Mouse (Mus musculus) activated CD4-positive, CD25-positive, alpha-beta regulatory T cell (primary cell): ENCODE measurements around the gene Slc26a9. TPM values are rescaled to one million over a fixed set of nuclear protein-coding genes. Genes with fewer than 3 reads are reported as not detected.

Experiments used
- polyA plus RNA-seq, 2 experiments: library from polyadenylated mRNA; unstranded; fragments of 100-300 nt; shearing (Covaris generic); gene quantifications; one replicate each; pipeline ENCODE4 v1.2.1; 2017

Slc26a9 gene
- under 1 TPM in 1 of 2 experiments, not detected in 1; 0.39 TPM for polyA plus RNA-seq

DNA sequence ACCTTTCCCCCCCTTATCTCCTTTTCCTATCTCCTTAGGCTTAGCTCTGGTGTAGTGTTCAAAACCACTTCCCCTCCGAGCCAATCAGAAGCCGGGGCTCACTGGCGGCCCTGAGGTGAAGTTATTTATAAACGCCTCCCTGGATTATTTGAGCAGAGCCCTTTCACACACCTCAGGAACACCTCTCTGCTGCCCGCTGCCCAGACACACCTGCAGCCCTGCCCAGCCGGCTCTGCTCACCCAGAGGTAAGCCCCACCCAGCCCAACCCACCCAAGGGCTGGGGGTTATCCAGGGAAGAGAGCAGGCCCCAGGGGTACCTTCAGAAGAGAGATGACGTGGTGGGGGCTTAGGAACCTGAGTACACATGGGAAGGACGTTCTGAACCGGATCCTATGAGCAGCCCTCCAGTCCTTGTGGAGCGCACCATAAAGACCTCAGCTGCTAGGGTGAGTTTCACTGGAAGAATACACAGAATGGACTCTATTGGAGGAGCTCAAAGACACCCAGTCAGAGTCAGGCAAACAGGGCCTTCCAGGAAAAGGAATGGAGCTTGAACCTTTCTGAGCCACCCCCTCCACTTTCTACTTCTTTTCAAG lies at the start of gene Slc26a9:
Gene Slc26a9, plus strand, starts transcription at position 155 of the 597 bp plus-strand sequence.

DNA sequence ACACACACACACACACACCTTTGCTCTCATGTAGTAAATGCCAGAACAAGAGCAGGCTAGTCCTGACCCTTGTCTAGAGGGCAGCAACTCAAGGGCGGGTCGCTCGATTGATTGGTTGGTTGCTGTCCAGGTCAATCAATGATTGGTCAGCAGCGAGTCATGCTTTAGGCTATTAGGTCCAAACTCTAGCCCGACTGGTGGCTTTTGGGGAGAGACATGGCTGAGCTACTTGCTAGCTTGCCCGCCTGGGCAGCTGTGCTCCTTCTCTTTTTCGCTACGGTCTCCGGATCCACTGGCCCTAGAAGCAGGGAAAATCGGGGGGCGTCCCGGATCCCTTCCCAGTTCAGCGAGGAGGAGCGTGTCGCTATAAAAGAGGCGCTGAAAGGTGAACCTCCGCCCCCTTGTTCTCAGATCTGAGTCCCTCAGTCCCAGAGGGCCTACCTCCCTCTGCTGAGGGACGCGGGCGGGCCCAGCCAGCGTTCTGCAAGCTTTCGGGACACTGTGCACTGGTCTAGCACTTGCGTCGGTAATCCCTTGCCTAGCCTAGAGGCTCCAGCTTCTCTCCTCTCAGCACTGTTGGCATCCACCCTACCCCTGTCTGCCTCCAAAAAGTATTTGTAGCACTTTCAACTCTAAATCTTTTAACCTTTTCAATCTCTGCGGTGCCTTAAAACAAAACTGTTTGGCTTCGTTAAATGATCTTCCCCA lies 53.5 kb downstream of the Slc26a9 start, which contains the start of gene Pm20d1:
Gene Pm20d1, plus strand, starts transcription at position 180 of the 708 bp plus-strand sequence.

Other genes starting within 250 kb of the Slc26a9 start
- gene Srgap2, start 216.7 kb upstream of the Slc26a9 start, polyA plus RNA-seq: 10 to 100 TPM; 29.4 to 39.3 TPM
- 1 to 10 TPM in 1 of 2 experiments, under 1 TPM in 1; 0.81 to 1.0 TPM for gene Fam72a, start 216.1 kb upstream of the Slc26a9 start, polyA plus RNA-seq
- under 1 TPM in 1 of 2 experiments, not detected in 1; 0.14 TPM for gene Avpr1b, start 144.8 kb upstream of the Slc26a9 start, polyA plus RNA-seq
- 100 to 1,000 TPM in 1 of 2 experiments, 10 to 100 TPM in 1; 18.0 to 405 TPM for gene Ctse, start 105.7 kb upstream of the Slc26a9 start, polyA plus RNA-seq
- under 1 TPM; 0.44 to 0.74 TPM for gene Rab7b, start 55.3 kb upstream of the Slc26a9 start, polyA plus RNA-seq
- gene Pm20d1, start 53.4 kb downstream of the Slc26a9 start, polyA plus RNA-seq: under 1 TPM in 1 of 2 experiments, not detected in 1; 0.61 TPM
- 10 to 100 TPM; 19.9 to 27.6 TPM for gene Slc41a1, start 83.5 kb downstream of the Slc26a9 start, polyA plus RNA-seq
- gene Rab29, start 123.2 kb downstream of the Slc26a9 start, polyA plus RNA-seq: 10 to 100 TPM; 51.4 to 55.4 TPM
- gene Nucks1, start 166.5 kb downstream of the Slc26a9 start, polyA plus RNA-seq: 10 to 100 TPM; 47.8 to 48.9 TPM
- 1 to 10 TPM; 1.1 to 1.4 TPM for gene Slc45a3, start 218.9 kb downstream of the Slc26a9 start, polyA plus RNA-seq